In the genomic region with DNA sequence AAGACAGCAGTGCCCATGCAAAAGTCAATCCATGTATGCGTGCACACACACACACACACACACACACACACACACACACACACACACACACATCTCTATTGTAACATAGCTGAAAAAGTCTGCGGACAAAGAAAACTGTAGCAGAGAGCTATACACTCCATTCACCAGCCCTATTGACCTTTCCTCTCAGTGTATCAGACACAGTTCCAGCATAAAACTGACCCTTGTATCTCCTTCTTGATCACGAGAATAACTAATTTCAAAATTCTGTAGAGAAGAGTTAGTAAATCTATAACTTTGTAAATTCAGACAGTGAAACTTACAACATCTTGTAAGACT, we compare ENCODE assay signal across 17 mouse cellular contexts.
DNase-seq lines count a peak whose midpoint lies in the region; ATAC-seq and TF ChIP-seq lines count a peak whose summit lies in the region.
"Had no signal": no experiment of that assay in that cellular context is flagged by ENCODE, and none has a peak within 500 bp of the region (broad histone marks: within the 10 kb centered on the region; RNA-seq: fewer than 3 reads in every experiment).

No protein-coding gene starts in this region.

- H3K4me1 ChIP-seq in hindbrain, embryonic 11.5 days (replicated peaks; ENCODE audit: control insufficient read depth, insufficient read depth, low read length) = no peaks in the 10 kb centered on the region
- H3K4me1 ChIP-seq in hindbrain, postnatal 0 days (ENCODE audit: insufficient read depth, low read length) = no peaks in the 10 kb centered on the region
- no peaks in the 10 kb centered on the region for H3K4me1 ChIP-seq in neural tube, embryonic 14.5 days (ENCODE audit: control insufficient read depth, insufficient read depth, low read length)
- H3K4me1 ChIP-seq in neural tube, embryonic 15.5 days = no peaks in the 10 kb centered on the region
- H3K4me1 ChIP-seq: embryonic facial prominence, embryonic 10.5 days; heart, embryonic 15.5 days had no signal

- ATAC-seq in hindbrain, embryonic 11.5 days (ENCODE audit: low FRiP score) = 0 out of 2 replicates have a peak, but pooled peaks have one; percentile 27
- ATAC-seq in hindbrain, postnatal 0 days = no peak
- 0 out of 2 replicates have a peak, but pooled peaks have one; percentile 17 for ATAC-seq in neural tube, embryonic 14.5 days (ENCODE audit: low read depth)
- ATAC-seq in neural tube, embryonic 15.5 days (ENCODE audit: low FRiP score) = no peak
- ATAC-seq: inflammation-experienced regulatory T-cells, adult 6 months; intestine, postnatal 0 days had no signal

- H3K4me3 ChIP-seq in hindbrain, embryonic 11.5 days (ENCODE audit: low read depth, low read length) = no peak overlapping the region
- H3K4me3 ChIP-seq in hindbrain, postnatal 0 days (ENCODE audit: low read length) = no peak overlapping the region
- no peak overlapping the region for H3K4me3 ChIP-seq in neural tube, embryonic 14.5 days (ENCODE audit: low read depth, low read length)
- no peak overlapping the region for H3K4me3 ChIP-seq in neural tube, embryonic 15.5 days (replicated peaks)
- H3K4me3 ChIP-seq: embryonic facial prominence, embryonic 10.5 days; heart, adult 2 months; heart, embryonic 15.5 days had no signal

- H3K36me3 ChIP-seq in hindbrain, embryonic 11.5 days (ENCODE audit: control insufficient read depth, insufficient read depth, low read length) = no peaks in the 10 kb centered on the region
- no peaks in the 10 kb centered on the region for H3K36me3 ChIP-seq in hindbrain, postnatal 0 days (ENCODE audit: insufficient read depth, low read length)
- H3K36me3 ChIP-seq in neural tube, embryonic 14.5 days (ENCODE audit: control insufficient read depth, insufficient read depth, low read length) = no peaks in the 10 kb centered on the region
- no peaks in the 10 kb centered on the region for H3K36me3 ChIP-seq in neural tube, embryonic 15.5 days
- H3K36me3 ChIP-seq: embryonic facial prominence, embryonic 10.5 days; heart, embryonic 15.5 days had no signal

- no peaks in the 10 kb centered on the region for H3K27me3 ChIP-seq in hindbrain, embryonic 11.5 days (ENCODE audit: control insufficient read depth, insufficient read depth, low read length)
- H3K27me3 ChIP-seq in hindbrain, postnatal 0 days (ENCODE audit: insufficient read depth, low read length) = no peaks in the 10 kb centered on the region
- H3K27me3 ChIP-seq in neural tube, embryonic 14.5 days (ENCODE audit: control insufficient read depth, insufficient read depth, low read length) = no peaks in the 10 kb centered on the region
- no peaks in the 10 kb centered on the region for H3K27me3 ChIP-seq in neural tube, embryonic 15.5 days (replicated peaks)
- H3K27me3 ChIP-seq: heart, embryonic 15.5 days had no signal

- DNase-seq in hindbrain, embryonic 11.5 days (ENCODE audit: low spot score) = no peak
- no peak for DNase-seq in hindbrain, postnatal 0 days (ENCODE audit: low spot score)
- DNase-seq in kidney, adult 9 months = peak; percentile 12
- DNase-seq in kidney, adult 8-10 months = no peak
- DNase-seq in adrenal gland, postnatal 36 days = no peak
- DNase-seq: adrenal gland, adult 2 months; adrenal gland, postnatal 25 days; gastrocnemius, postnatal 14 days; heart, adult 2 months; heart, postnatal 14 days had no signal

- H3K4me2 ChIP-seq in hindbrain, embryonic 11.5 days (replicated peaks; ENCODE audit: low read depth, low read length) = no peak overlapping the region
- no peak overlapping the region for H3K4me2 ChIP-seq in hindbrain, postnatal 0 days (ENCODE audit: low read depth, low read length)
- H3K4me2 ChIP-seq in neural tube, embryonic 14.5 days (ENCODE audit: low read depth, low read length) = no peak overlapping the region
- H3K4me2 ChIP-seq in neural tube, embryonic 15.5 days = no peak overlapping the region
- H3K4me2 ChIP-seq: heart, embryonic 11.5 days; heart, embryonic 15.5 days had no signal

- H3K9me3 ChIP-seq in hindbrain, embryonic 11.5 days (ENCODE audit: control insufficient read depth, low read length) = no peaks in the 10 kb centered on the region
- H3K9me3 ChIP-seq in hindbrain, postnatal 0 days (ENCODE audit: low read length) = no peaks in the 10 kb centered on the region
- no peaks in the 10 kb centered on the region for H3K9me3 ChIP-seq in neural tube, embryonic 14.5 days (ENCODE audit: control insufficient read depth, low read length)
- H3K9me3 ChIP-seq in neural tube, embryonic 15.5 days (replicated peaks) = no peaks in the 10 kb centered on the region
- H3K9me3 ChIP-seq: embryonic facial prominence, embryonic 10.5 days; heart, embryonic 15.5 days had no signal

- no peak overlapping the region for H3K27ac ChIP-seq in hindbrain, embryonic 11.5 days (ENCODE audit: low read depth, low read length)
- no peak overlapping the region for H3K27ac ChIP-seq in hindbrain, postnatal 0 days
- H3K27ac ChIP-seq in neural tube, embryonic 14.5 days (ENCODE audit: low read depth, low read length) = peak overlapping the region; percentile 48; the same call in 1 of the 2 replicates
- H3K27ac ChIP-seq in neural tube, embryonic 15.5 days (replicated peaks) = no peak overlapping the region
- H3K27ac ChIP-seq: embryonic facial prominence, embryonic 10.5 days; heart, adult 2 months; heart, embryonic 15.5 days had no signal

- no peak overlapping the region for H3K9ac ChIP-seq in hindbrain, embryonic 11.5 days (ENCODE audit: low read depth, low read length)
- H3K9ac ChIP-seq in hindbrain, postnatal 0 days (replicated peaks; ENCODE audit: low read length) = no peak overlapping the region
- H3K9ac ChIP-seq in neural tube, embryonic 14.5 days (replicated peaks; ENCODE audit: low read depth, low read length) = no peak overlapping the region
- H3K9ac ChIP-seq in neural tube, embryonic 15.5 days (replicated peaks) = no peak overlapping the region
- H3K9ac ChIP-seq: heart, embryonic 15.5 days had no signal

- no peak for TF ChIP-seq CTCF in hindbrain, postnatal 0 days (IDR thresholded peaks at IDR 0.05; ENCODE audit: low read depth)

- WGBS in hindbrain, embryonic 11.5 days = 80% methylated on average over 3 of the region's 3 CpGs
- WGBS in hindbrain, postnatal 0 days = 70% methylated on average over 3 of the region's 3 CpGs
- 71% methylated on average over 3 of the region's 3 CpGs for WGBS in neural tube, embryonic 14.5 days
- WGBS in neural tube, embryonic 15.5 days = 71% methylated on average over 3 of the region's 3 CpGs

Comparison
In these comparisons a context has a peak if more than half of its experiments do, and no peak if none do; other contexts are left out.
1. ATAC-seq: peak in hindbrain, embryonic 11.5 days (single experiment) and neural tube, embryonic 14.5 days (single experiment); none in hindbrain, postnatal 0 days (single experiment) and neural tube, embryonic 15.5 days (single experiment).